Comparison of ENCODE assay signal across 12 mouse cellular contexts in genomic region chr5:142178164-142178563, GRCm38 (mm10).
DNase-seq lines count a peak whose midpoint lies in the region; ATAC-seq and TF ChIP-seq lines count a peak whose summit lies in the region.
"Had no signal": no experiment of that assay in that cellular context is flagged by ENCODE, and none has a peak within 500 bp of the region (broad histone marks: within the 10 kb centered on the region; RNA-seq: fewer than 3 reads in every experiment).

No protein-coding gene starts in this region.

- 63% methylated on average over 8 of the region's 8 CpGs for WGBS in embryonic facial prominence, embryonic 13.5 days
- 85% methylated on average over 8 of the region's 8 CpGs for WGBS in embryonic facial prominence, embryonic 10.5 days
- 32% methylated on average over 8 of the region's 8 CpGs for WGBS in neural tube, embryonic 14.5 days

- no peak overlapping the region for H3K4me2 ChIP-seq in embryonic facial prominence, embryonic 13.5 days
- no peak overlapping the region for H3K4me2 ChIP-seq in neural tube, embryonic 14.5 days (ENCODE audit: low read depth, low read length)
- H3K4me2 ChIP-seq: limb, embryonic 15.5 days had no signal

- no peak for DNase-seq in embryonic facial prominence, embryonic 10.5 days (ENCODE audit: low spot score)
- peak; percentile 20 to 48 for DNase-seq in frontal cortex, postnatal 36 days (ENCODE audit: low spot score in 2 of 2)
- DNase-seq in left cerebral cortex, adult 2 months (ENCODE audit: extremely low spot score in 1 of 2, low spot score in 2 of 2), result peak; percentile 17 to 25
- DNase-seq in heart, postnatal 36 days, result no peak
- DNase-seq in gastrocnemius, postnatal 10 days, result no peak
- DNase-seq: gastrocnemius, postnatal 14 days; lung, postnatal 10 days had no signal

- no peak for TF ChIP-seq CTCF in left cerebral cortex, adult 2 months (IDR thresholded peaks at IDR 0.05)

- ATAC-seq in embryonic facial prominence, embryonic 13.5 days (ENCODE audit: insufficient number of reproducible peaks, insufficient read depth, low FRiP score, low TSS enrichment, low read depth), result peak; percentile 59; the same call in 1 of the 2 replicates
- peak; percentile 63; the same call in 1 of the 2 replicates for ATAC-seq in neural tube, embryonic 14.5 days (ENCODE audit: low read depth)
- no peak for ATAC-seq in erythroblast, adult 5-6 weeks (replicated peaks; ENCODE audit: low FRiP score, poor library complexity, severe bottlenecking)

- intact Hi-C loops in left cerebral cortex, adult 2 months (cut with DNase I), result no loop called here
- intact Hi-C loops in heart, postnatal 36 days (cut with DNase I), result no loop called here

- no peak overlapping the region for H3K4me3 ChIP-seq in embryonic facial prominence, embryonic 13.5 days
- H3K4me3 ChIP-seq in embryonic facial prominence, embryonic 10.5 days, result no peak overlapping the region
- no peak overlapping the region for H3K4me3 ChIP-seq in left cerebral cortex, adult 2 months
- no peak overlapping the region for H3K4me3 ChIP-seq in neural tube, embryonic 14.5 days (ENCODE audit: low read depth, low read length)
- H3K4me3 ChIP-seq: limb, embryonic 15.5 days had no signal

- no peak overlapping the region for H3K9ac ChIP-seq in embryonic facial prominence, embryonic 13.5 days
- no peak overlapping the region for H3K9ac ChIP-seq in neural tube, embryonic 14.5 days (replicated peaks; ENCODE audit: low read depth, low read length)
- H3K9ac ChIP-seq: limb, embryonic 15.5 days had no signal

- peaks cover 15% of the 10 kb centered on the region for H3K27me3 ChIP-seq in embryonic facial prominence, embryonic 13.5 days
- peaks cover 67% of the 10 kb centered on the region for H3K27me3 ChIP-seq in embryonic facial prominence, embryonic 10.5 days (replicated peaks; ENCODE audit: low read depth, poor library complexity, severe bottlenecking)
- no peaks in the 10 kb centered on the region; the same call in 1 of the 2 replicates for H3K27me3 ChIP-seq in neural tube, embryonic 14.5 days (ENCODE audit: control insufficient read depth, insufficient read depth, low read length)
- H3K27me3 ChIP-seq: limb, embryonic 15.5 days had no signal

- H3K36me3 ChIP-seq in embryonic facial prominence, embryonic 13.5 days, result 0 out of 2 replicates have a peak, but pooled peaks cover 4% of the 10 kb centered on the region
- H3K36me3 ChIP-seq in embryonic facial prominence, embryonic 10.5 days (replicated peaks), result no peaks in the 10 kb centered on the region
- H3K36me3 ChIP-seq in neural tube, embryonic 14.5 days (ENCODE audit: control insufficient read depth, insufficient read depth, low read length), result no peaks in the 10 kb centered on the region

- H3K4me1 ChIP-seq in embryonic facial prominence, embryonic 13.5 days, result peaks cover 22% of the 10 kb centered on the region
- H3K4me1 ChIP-seq in embryonic facial prominence, embryonic 10.5 days, result peaks cover 20% of the 10 kb centered on the region
- H3K4me1 ChIP-seq in neural tube, embryonic 14.5 days (ENCODE audit: control insufficient read depth, insufficient read depth, low read length), result peaks cover 25% of the 10 kb centered on the region
- H3K4me1 ChIP-seq: limb, embryonic 15.5 days had no signal

- peak overlapping the region; percentile 66 for H3K27ac ChIP-seq in embryonic facial prominence, embryonic 13.5 days
- no peak overlapping the region for H3K27ac ChIP-seq in embryonic facial prominence, embryonic 10.5 days (replicated peaks)
- H3K27ac ChIP-seq in left cerebral cortex, adult 2 months, result peak overlapping the region; percentile 65
- peak overlapping the region; percentile 74 for H3K27ac ChIP-seq in neural tube, embryonic 14.5 days (ENCODE audit: low read depth, low read length)
- H3K27ac ChIP-seq: kidney, postnatal 0 days; limb, embryonic 15.5 days had no signal

- H3K9me3 ChIP-seq in embryonic facial prominence, embryonic 13.5 days, result no peaks in the 10 kb centered on the region
- no peaks in the 10 kb centered on the region for H3K9me3 ChIP-seq in embryonic facial prominence, embryonic 10.5 days
- no peaks in the 10 kb centered on the region for H3K9me3 ChIP-seq in neural tube, embryonic 14.5 days (ENCODE audit: control insufficient read depth, low read length)
- H3K9me3 ChIP-seq: limb, embryonic 15.5 days had no signal

Comparison
In these comparisons a context has a peak if more than half of its experiments do, and no peak if none do; other contexts are left out.
1. DNase-seq: peak in frontal cortex, postnatal 36 days (2 of 2) and left cerebral cortex, adult 2 months (2 of 2); none in embryonic facial prominence, embryonic 10.5 days (single experiment), heart, postnatal 36 days (0 of 2) and gastrocnemius, postnatal 10 days (single experiment).